Mouse (Mus musculus) liver, postnatal 0 days (tissue): ENCODE results near the gene Kcnip1.

ENCODE experiments used
- CTCF ChIP-seq: sonication (generic); IDR thresholded peaks from 2 replicates; pipeline ENCODE4 v1.5.1; 2016; ENCODE audit warnings: antibody characterized with exemption, low read depth
- EP300 ChIP-seq: IDR thresholded peaks from 2 replicates; pipeline ENCODE4 v1.6.1; 2016; ENCODE audit warnings: antibody characterized with exemption, low read depth, mild to moderate bottlenecking

DNA sequence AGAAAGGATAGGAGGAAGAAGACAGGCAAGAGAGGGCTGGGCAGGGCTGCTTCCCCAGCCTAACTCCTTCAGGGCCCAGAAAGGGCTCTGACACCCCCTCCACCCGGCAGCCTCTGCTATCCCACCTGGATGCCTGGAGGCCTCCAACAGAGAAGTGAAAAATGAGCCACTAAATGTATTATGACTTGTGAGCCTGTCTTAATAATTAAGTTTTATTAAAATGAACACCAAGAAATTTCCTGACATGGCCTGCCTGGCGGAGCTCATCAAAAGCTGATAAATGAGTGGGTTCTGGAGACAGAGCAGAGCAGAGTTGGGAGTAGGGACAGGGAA lies 120.3 kb downstream of the Kcnip1 start:
- TF ChIP-seq CTCF (no peak), EP300 (no peak)
